Mouse (Mus musculus): ENCODE measurements around the gene Mcemp1. TPM values are rescaled to one million over a fixed set of nuclear protein-coding genes. Genes with fewer than 3 reads are reported as not detected.

Mcemp1 gene
- polyA plus RNA-seq, 1 experiment from 2014 or later: 1.6 TPM

- H3K36me3 ChIP-seq: no peaks in the 10 kb centered on the region
- H3K4me3 ChIP-seq (replicated peaks): no peak overlapping the region
- WGBS (ENCODE audit: insufficient replicate concordance): 43% methylated on average over 3 of the region's 3 CpGs
- 0 out of 2 replicates have a peak, but pooled peaks cover 6% of the 10 kb centered on the region for H3K27me3 ChIP-seq
- H3K9me3 ChIP-seq (replicated peaks): no peaks in the 10 kb centered on the region
- no peak overlapping the region for H3K9ac ChIP-seq
- DNase-seq (no peak), ATAC-seq (ENCODE audit: low read depth) (no peak)
- H3K27ac ChIP-seq: no peak overlapping the region
- H3K4me1 ChIP-seq (replicated peaks): no peaks in the 10 kb centered on the region
- no peak overlapping the region for H3K4me2 ChIP-seq
Measured at GRCm38 (mm10) chr8:3690774-3691173, 25.2 kb downstream of the Mcemp1 start.

DNA sequence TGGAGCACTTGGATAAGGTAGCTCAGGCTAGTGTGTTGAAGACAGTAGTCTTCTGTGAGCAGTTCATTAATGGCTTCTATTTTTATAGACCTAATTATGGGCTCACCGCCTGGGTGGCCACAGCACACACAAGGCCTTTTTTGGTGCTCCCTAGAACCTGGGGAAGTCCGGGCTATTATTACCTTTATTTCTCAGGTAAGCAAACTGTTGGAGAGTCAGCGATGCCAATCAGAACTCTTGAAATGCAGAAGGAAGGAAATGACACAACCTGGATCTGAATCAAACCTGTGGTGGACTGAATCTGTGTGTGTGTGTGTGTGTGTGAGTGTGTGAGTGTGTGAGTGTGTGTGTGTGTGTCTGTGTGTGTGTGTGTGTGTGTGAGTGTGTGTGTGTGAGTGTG is 28.6 kb downstream of the Mcemp1 start, which contains the start of gene Fcer2a:
Gene Fcer2a, minus strand, starts transcription at position 55 of the 400 bp plus-strand sequence.
- Histone ChIP-seq H3K9ac (no peak within 1 kb of the TSS), H3K27me3 (0 out of 2 replicates have a peak, but pooled peaks cover 6% of the 10 kb centered on the region), H3K4me3 (replicated peaks) (no peak within 1 kb of the TSS), H3K9me3 (replicated peaks) (no peaks in the 10 kb centered on the region), H3K4me1 (replicated peaks) (no peaks in the 10 kb centered on the region), H3K27ac (no peak within 1 kb of the TSS), H3K4me2 (no peak within 1 kb of the TSS), H3K36me3 (no peaks in the 10 kb centered on the region)
- no peak for ATAC-seq (ENCODE audit: low read depth)
- 68% methylated on average over 3 of the region's 3 CpGs for WGBS (ENCODE audit: insufficient replicate concordance)
- no peak for DNase-seq

DNA sequence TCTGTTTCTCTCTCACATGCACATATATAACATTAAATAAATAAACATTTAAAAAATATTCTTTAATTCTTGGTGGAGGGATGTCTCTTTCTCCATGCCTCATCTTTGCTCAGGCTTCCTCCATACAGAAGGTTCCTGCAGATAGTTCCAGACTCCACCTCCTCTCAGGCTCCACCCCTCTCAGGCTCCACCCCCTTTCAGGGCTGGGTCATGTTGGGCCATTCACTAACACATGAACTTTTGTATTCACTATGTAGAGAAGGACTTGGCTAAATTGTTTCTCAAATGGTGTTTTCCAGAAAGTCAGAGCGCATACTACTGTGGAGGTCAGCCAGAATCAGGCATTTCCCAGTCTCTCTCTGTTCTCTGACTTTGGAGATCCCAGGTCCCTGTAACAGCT is 35.9 kb downstream of the Mcemp1 start:
- Histone ChIP-seq H3K36me3 (no peaks in the 10 kb centered on the region), H3K9ac (no peak overlapping the region), H3K4me1 (replicated peaks) (no peaks in the 10 kb centered on the region), H3K27me3 (no peaks in the 10 kb centered on the region), H3K9me3 (replicated peaks) (no peaks in the 10 kb centered on the region), H3K4me2 (no peak overlapping the region), H3K27ac (no peak overlapping the region), H3K4me3 (replicated peaks) (no peak overlapping the region)
- WGBS (ENCODE audit: insufficient replicate concordance): 79% methylated on average over 1 of the region's 1 CpGs
- peak; percentile 29 for DNase-seq
- ATAC-seq (ENCODE audit: low read depth): no peak

- no peak for ATAC-seq (ENCODE audit: low read depth)
- H3K27ac ChIP-seq: no peak overlapping the region
- H3K4me2 ChIP-seq: no peak overlapping the region
- no peak overlapping the region for H3K9ac ChIP-seq
- DNase-seq: peak; percentile 27
- no peaks in the 10 kb centered on the region for H3K9me3 ChIP-seq (replicated peaks)
- WGBS (ENCODE audit: insufficient replicate concordance): 51% methylated on average over 4 of the region's 4 CpGs
- H3K27me3 ChIP-seq: no peaks in the 10 kb centered on the region
- H3K4me1 ChIP-seq (replicated peaks): peaks cover 9% of the 10 kb centered on the region; the same call in 1 of the 2 replicates
- H3K4me3 ChIP-seq (replicated peaks): no peak overlapping the region
- no peaks in the 10 kb centered on the region for H3K36me3 ChIP-seq
Measured at GRCm38 (mm10) chr8:3705711-3706110, 40.2 kb downstream of the Mcemp1 start.

GRCm38 (mm10) chr8:3707611-3708010 is 42.1 kb downstream of the Mcemp1 start:
- Histone ChIP-seq H3K4me2 (no peak overlapping the region), H3K27me3 (no peaks in the 10 kb centered on the region), H3K9me3 (replicated peaks) (no peaks in the 10 kb centered on the region), H3K9ac (no peak overlapping the region), H3K4me3 (replicated peaks) (no peak overlapping the region), H3K36me3 (no peaks in the 10 kb centered on the region), H3K4me1 (replicated peaks) (peaks cover 20% of the 10 kb centered on the region; the same call in 1 of the 2 replicates), H3K27ac (no peak overlapping the region)
- no peak for DNase-seq
- whole genome bisulfite sequencing (ENCODE audit: insufficient replicate concordance): 56% methylated on average over 7 of the region's 7 CpGs
- no peak for ATAC-seq (ENCODE audit: low read depth)

DNA sequence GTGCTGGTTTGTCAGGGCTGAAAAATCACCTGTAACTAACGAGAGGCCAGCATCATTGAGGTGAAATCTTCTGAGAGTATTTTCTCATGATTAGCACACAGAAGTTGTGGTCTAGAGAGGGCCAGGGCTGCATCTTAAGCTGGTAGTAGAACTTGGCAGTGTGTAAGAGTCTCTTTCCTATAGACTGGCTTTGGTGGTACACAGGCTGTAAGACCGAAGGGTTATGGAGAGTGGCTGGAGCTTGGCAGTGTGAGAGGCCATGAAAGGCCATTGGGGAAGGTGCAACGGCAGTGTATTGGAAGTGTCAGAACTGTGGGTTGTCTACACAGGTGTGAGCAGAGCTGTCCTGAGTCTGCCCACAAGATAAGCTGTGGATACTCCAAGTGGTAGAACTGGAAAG is 44.8 kb downstream of the Mcemp1 start:
- Histone ChIP-seq H3K36me3 (no peaks in the 10 kb centered on the region), H3K4me1 (replicated peaks) (peaks cover 20% of the 10 kb centered on the region; the same call in 1 of the 2 replicates), H3K27me3 (no peaks in the 10 kb centered on the region), H3K4me3 (replicated peaks) (no peak overlapping the region), H3K27ac (no peak overlapping the region), H3K9me3 (replicated peaks) (no peaks in the 10 kb centered on the region), H3K9ac (no peak overlapping the region), H3K4me2 (no peak overlapping the region)
- no peak for DNase-seq
- no peak; the same call in 1 of the 2 replicates for ATAC-seq (ENCODE audit: low read depth)
- WGBS (ENCODE audit: insufficient replicate concordance): 50% methylated on average over 3 of the region's 3 CpGs

DNA sequence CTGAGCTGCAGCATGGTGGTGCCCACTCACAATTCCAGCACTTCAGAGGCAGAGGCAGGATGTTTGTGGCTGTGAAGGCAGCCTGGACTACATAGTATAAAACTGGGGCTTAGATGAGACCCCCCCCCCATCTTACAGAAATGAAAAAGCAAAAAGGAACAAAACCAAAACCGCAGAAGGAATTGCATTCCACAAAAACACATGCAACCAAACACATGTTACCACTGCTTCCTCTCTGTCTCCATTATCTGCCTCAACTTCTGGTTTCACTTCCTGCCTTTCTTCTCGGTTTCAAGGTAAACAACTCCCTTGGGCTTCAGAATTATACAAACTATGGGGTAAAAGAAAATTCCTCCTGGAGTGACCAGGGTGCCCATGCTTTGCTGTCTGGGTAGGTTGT is 46.1 kb downstream of the Mcemp1 start:
- WGBS (ENCODE audit: insufficient replicate concordance): 6% methylated on average over 2 of the region's 2 CpGs
- Histone ChIP-seq H3K9ac (no peak overlapping the region), H3K9me3 (replicated peaks) (no peaks in the 10 kb centered on the region), H3K4me1 (replicated peaks) (peaks cover 20% of the 10 kb centered on the region; the same call in 1 of the 2 replicates), H3K4me3 (replicated peaks) (no peak overlapping the region), H3K27ac (0 out of 2 replicates have a peak overlapping the region, but pooled peaks have one; percentile 4), H3K27me3 (no peaks in the 10 kb centered on the region), H3K4me2 (no peak overlapping the region), H3K36me3 (no peaks in the 10 kb centered on the region)
- DNase-seq (no peak), ATAC-seq (ENCODE audit: low read depth) (peak; percentile 34; the same call in 1 of the 2 replicates)

GRCm38 (mm10) chr8:3717321-3717954 is 51.9 kb downstream of the Mcemp1 start:
- H3K4me2 ChIP-seq: no peak overlapping the region
- H3K27ac ChIP-seq: no peak overlapping the region
- H3K9me3 ChIP-seq (replicated peaks): no peaks in the 10 kb centered on the region
- 69% methylated on average over 12 of the region's 12 CpGs for WGBS (ENCODE audit: insufficient replicate concordance)
- H3K27me3 ChIP-seq: no peaks in the 10 kb centered on the region
- H3K4me3 ChIP-seq (replicated peaks): no peak overlapping the region
- H3K9ac ChIP-seq: no peak overlapping the region
- DNase-seq: no peak
- peaks cover 11% of the 10 kb centered on the region; the same call in 1 of the 2 replicates for H3K4me1 ChIP-seq (replicated peaks)
- no peaks in the 10 kb centered on the region for H3K36me3 ChIP-seq
- no peak for ATAC-seq (ENCODE audit: low read depth)

DNA sequence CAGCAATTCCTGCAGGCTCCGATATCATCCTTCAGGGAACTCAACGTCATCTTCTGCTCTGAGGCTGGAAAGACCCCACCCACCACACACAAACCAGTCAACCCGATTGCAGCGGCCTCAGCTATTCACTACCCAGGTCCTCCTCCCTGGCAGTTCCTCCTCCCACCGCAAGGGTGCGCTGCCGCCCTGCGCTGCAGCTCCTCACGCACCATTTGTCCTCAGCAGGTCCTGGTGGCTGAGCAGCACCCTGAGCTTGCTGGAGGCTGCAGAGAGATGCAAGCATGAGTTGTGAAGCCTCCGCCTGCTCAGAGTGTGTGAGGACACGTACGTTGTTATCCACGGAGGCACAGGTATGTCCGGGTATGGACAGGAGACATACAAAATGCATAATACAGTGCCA is 53.0 kb downstream of the Mcemp1 start:
- Histone ChIP-seq H3K9ac (no peak overlapping the region), H3K4me2 (no peak overlapping the region), H3K27ac (no peak overlapping the region), H3K4me3 (replicated peaks) (no peak overlapping the region), H3K9me3 (replicated peaks) (no peaks in the 10 kb centered on the region), H3K27me3 (no peaks in the 10 kb centered on the region), H3K36me3 (no peaks in the 10 kb centered on the region), H3K4me1 (replicated peaks) (peaks cover 21% of the 10 kb centered on the region)
- peak; percentile 66 for ATAC-seq (ENCODE audit: low read depth)
- 10% methylated on average over 14 of the region's 14 CpGs for WGBS (ENCODE audit: insufficient replicate concordance)
- peak; percentile 59 for DNase-seq

Other genes starting within 250 kb of the Mcemp1 start
- 3.6 and 4.8 TPM in 2 replicates for gene Pex11g, start 198.1 kb upstream of the Mcemp1 start, polyA plus RNA-seq (2015; fragmentation: Nextera tagmentation; extraction: Ambion mirVana)
- not detected in 2 replicates for gene Tex45, start 194.9 kb upstream of the Mcemp1 start, polyA plus RNA-seq (2015; fragmentation: Nextera tagmentation; extraction: Ambion mirVana)
- 4.4 and 5.2 TPM in 2 replicates for gene Zfp358, start 172.6 kb upstream of the Mcemp1 start, polyA plus RNA-seq (2015; fragmentation: Nextera tagmentation; extraction: Ambion mirVana)
- 19.8 and 19.9 TPM in 2 replicates for gene Mcoln1, start 165.3 kb upstream of the Mcemp1 start, polyA plus RNA-seq (2015; fragmentation: Nextera tagmentation; extraction: Ambion mirVana)
- 10.6 and 12.4 TPM in 2 replicates for gene Pnpla6, start 150.4 kb upstream of the Mcemp1 start, polyA plus RNA-seq (2015; fragmentation: Nextera tagmentation; extraction: Ambion mirVana)
- gene C330021F23Rik, start 97.8 kb upstream of the Mcemp1 start, polyA plus RNA-seq (2015; fragmentation: Nextera tagmentation; extraction: Ambion mirVana): 2.5 and 2.8 TPM in 2 replicates
- gene Camsap3, start 78.5 kb upstream of the Mcemp1 start, polyA plus RNA-seq (2015; fragmentation: Nextera tagmentation; extraction: Ambion mirVana): 1.3 and 1.4 TPM in 2 replicates
- 34.9 and 35.3 TPM in 2 replicates for gene Xab2, start 44.4 kb upstream of the Mcemp1 start, polyA plus RNA-seq (2015; fragmentation: Nextera tagmentation; extraction: Ambion mirVana)
- 93.4 and 99.6 TPM in 2 replicates for gene Pet100, start 44.2 kb upstream of the Mcemp1 start, polyA plus RNA-seq (2015; fragmentation: Nextera tagmentation; extraction: Ambion mirVana)
- gene Pcp2, start 40.2 kb upstream of the Mcemp1 start, polyA plus RNA-seq (2015; fragmentation: Nextera tagmentation; extraction: Ambion mirVana): not detected in 2 replicates
- gene Stxbp2, start 34.8 kb upstream of the Mcemp1 start, polyA plus RNA-seq (2015; fragmentation: Nextera tagmentation; extraction: Ambion mirVana): 45.6 and 52.2 TPM in 2 replicates
- 0.18 TPM in 1 of 2 replicates, not detected in the other for gene Retn, start 10.0 kb upstream of the Mcemp1 start, polyA plus RNA-seq (2015; fragmentation: Nextera tagmentation; extraction: Ambion mirVana)
- gene Fcor, start 6.6 kb downstream of the Mcemp1 start, polyA plus RNA-seq (2015; fragmentation: Nextera tagmentation; extraction: Ambion mirVana): 2.9 and 3.5 TPM in 2 replicates
- 18.6 and 18.7 TPM in 2 replicates for gene Trappc5, start 10.5 kb downstream of the Mcemp1 start, polyA plus RNA-seq (2015; fragmentation: Nextera tagmentation; extraction: Ambion mirVana)
- 0.06 TPM in 1 of 2 replicates, not detected in the other for gene Fcer2a, start 28.4 kb downstream of the Mcemp1 start, polyA plus RNA-seq (2015; fragmentation: Nextera tagmentation; extraction: Ambion mirVana)
- gene Clec4g, start 54.9 kb downstream of the Mcemp1 start, polyA plus RNA-seq (2015; fragmentation: Nextera tagmentation; extraction: Ambion mirVana): 2.4 and 3.2 TPM in 2 replicates
- 0.34 and 0.35 TPM in 2 replicates for gene Cd209a, start 83.2 kb downstream of the Mcemp1 start, polyA plus RNA-seq (2015; fragmentation: Nextera tagmentation; extraction: Ambion mirVana)
- not detected in 2 replicates for gene Cd209e, start 188.6 kb downstream of the Mcemp1 start, polyA plus RNA-seq (2015; fragmentation: Nextera tagmentation; extraction: Ambion mirVana)
- gene Cd209d, start 212.8 kb downstream of the Mcemp1 start, polyA plus RNA-seq (2015; fragmentation: Nextera tagmentation; extraction: Ambion mirVana): not detected in 2 replicates